Mouse (Mus musculus) thymus, adult 2 months (tissue): ENCODE measurements around the gene Bcl2l12.

Experiments used
- CTCF ChIP-seq: fragments of 200-500 bp; IDR thresholded peaks from 2 replicates; pipeline ENCODE4 v1.5.1; 2012; ENCODE audit warnings: mild to moderate bottlenecking, control low read depth, low read length, moderate library complexity, borderline replicate concordance; ENCODE audit not compliant: control insufficient read depth, poor library complexity, insufficient read depth; ENCODE audit errors: extremely low read depth
- POLR2A ChIP-seq: fragments of 200-500 bp; IDR thresholded peaks from 2 replicates; pipeline ENCODE4 v1.6.1; 2012; ENCODE audit warnings: mild to moderate bottlenecking, low read length, control low read depth, moderate library complexity; ENCODE audit not compliant: control insufficient read depth, poor library complexity, insufficient read depth; ENCODE audit errors: extremely low read depth

- no peak for TF ChIP-seq CTCF
- no peak for TF ChIP-seq POLR2A
Observed at GRCm38 (mm10) chr7:45007846-45008245, 9.3 kb upstream of the Bcl2l12 start.
